Mouse (Mus musculus) left cerebral cortex, adult 2 months (tissue): ENCODE measurements at regions not wholly inside any gene's neighbourhood (a gene's known extent, or its start where the extent isn't known, plus 50 kb on each side); places are given as distances from the start of the nearest gene placed in this dataset.

ENCODE experiments used
- DNase-seq, 2 experiments: peaks; one replicate each; pipeline ENCODE4 v3.0.0; 2021 to 2022; ENCODE audit warnings: low spot score in 2 of 2, mixed read lengths in 1 of 2; ENCODE audit errors: extremely low spot score in 1 of 2
- H3K27ac ChIP-seq: fragments of 200-600 bp; 2 replicates; pipeline ENCODE4 v1.8.1; 2022
- H3K4me3 ChIP-seq: fragments of 200-600 bp; 2 replicates; pipeline ENCODE4 v1.8.1; 2022
- CTCF ChIP-seq: fragments of 200-600 bp; IDR thresholded peaks from 2 replicates; pipeline ENCODE4 v1.8.1; 2022; ENCODE audit warnings: antibody characterized with exemption, mild to moderate bottlenecking, moderate library complexity
- intact Hi-C: fragments of 180-260 bp; cut with DNase I; formaldehyde crosslinking; loops from one replicate; pipeline ENCODE4 v1.15.1; 2025

DNA sequence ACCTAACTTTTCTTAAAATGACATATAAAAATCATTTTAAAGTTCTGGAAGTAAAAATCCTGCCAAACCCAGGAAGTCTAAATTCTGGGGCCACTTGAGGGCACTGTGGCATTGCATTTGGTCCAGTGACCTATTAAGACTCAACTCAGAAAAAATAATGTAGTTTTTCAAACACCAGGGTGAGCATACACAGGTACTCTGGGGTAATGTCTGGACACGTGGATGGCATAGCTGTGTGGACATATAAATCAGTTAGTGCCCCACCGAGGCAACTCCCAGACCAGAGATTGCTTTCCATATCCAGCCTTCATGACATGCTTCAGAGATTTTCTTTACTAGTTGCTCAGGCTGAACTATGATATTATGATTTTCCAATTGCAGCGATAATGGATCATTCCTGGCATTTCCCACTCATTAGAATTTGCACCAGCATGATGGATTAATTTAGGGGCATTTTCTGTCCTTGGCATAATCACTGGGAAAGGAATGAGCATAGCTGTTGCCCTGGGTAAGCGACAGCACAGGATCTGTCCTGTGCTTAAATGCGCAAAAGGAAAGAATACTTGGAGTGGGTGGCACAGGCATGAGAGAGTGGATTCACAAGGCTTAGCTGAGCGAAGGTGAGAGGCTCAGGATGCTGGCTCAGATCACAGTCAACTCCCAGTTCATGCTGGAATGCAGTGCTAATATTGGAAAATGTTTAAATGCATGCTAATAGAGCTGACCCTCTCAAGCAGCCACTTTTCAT lies 1526.6 kb upstream of the Cdh8 start:
- no peak overlapping the region for H3K4me3 ChIP-seq
- DNase-seq = peak; percentile 18 to 37
- TF ChIP-seq CTCF = peak; percentile 61
- H3K27ac ChIP-seq = peak overlapping the region; percentile 25; the same call in 1 of the 2 replicates
- intact Hi-C loops = loop anchor here (5.0 to 10.0 kb wide), 4 partner anchors 822 to 1839 kb away; no protein-coding TSS in a partner anchor

- intact Hi-C loops = no loop called here
- TF ChIP-seq CTCF = no peak
- H3K27ac ChIP-seq = no peak overlapping the region
- no peak for DNase-seq
- no peak overlapping the region for H3K4me3 ChIP-seq
Measured at GRCm38 (mm10) chr8:100939533-100939932, 1523.3 kb upstream of the Cdh8 start.

- no peak for DNase-seq
- no peak for TF ChIP-seq CTCF
- Histone ChIP-seq H3K27ac (no peak overlapping the region), H3K4me3 (no peak overlapping the region)
- intact Hi-C loops = no loop called here
Measured at GRCm38 (mm10) chr8:100890307-100890706, 1474.0 kb upstream of the Cdh8 start.

DNA sequence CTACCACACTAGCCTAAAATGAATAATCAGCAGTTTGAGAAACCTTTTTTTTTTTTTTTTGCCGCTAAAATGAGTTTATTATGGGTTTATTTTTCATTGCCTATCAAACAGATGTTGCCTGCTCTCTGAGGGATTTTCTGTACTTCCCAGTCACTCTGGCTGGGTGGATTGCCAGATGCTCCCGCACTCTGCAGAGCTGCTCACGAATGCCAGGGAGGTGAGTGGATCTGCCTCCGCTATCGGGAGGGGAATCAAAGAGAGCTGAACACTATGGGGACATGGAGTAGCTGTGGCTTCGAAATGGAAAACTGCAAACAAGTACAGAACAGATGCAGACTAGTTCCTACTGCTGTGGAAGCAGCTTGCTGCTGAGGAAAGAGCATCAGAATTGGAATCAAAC lies 1449.4 kb upstream of the Cdh8 start:
- no peak for DNase-seq
- Histone ChIP-seq H3K27ac (no peak overlapping the region), H3K4me3 (no peak overlapping the region)
- no peak for TF ChIP-seq CTCF
- intact Hi-C loops = no loop called here

DNA sequence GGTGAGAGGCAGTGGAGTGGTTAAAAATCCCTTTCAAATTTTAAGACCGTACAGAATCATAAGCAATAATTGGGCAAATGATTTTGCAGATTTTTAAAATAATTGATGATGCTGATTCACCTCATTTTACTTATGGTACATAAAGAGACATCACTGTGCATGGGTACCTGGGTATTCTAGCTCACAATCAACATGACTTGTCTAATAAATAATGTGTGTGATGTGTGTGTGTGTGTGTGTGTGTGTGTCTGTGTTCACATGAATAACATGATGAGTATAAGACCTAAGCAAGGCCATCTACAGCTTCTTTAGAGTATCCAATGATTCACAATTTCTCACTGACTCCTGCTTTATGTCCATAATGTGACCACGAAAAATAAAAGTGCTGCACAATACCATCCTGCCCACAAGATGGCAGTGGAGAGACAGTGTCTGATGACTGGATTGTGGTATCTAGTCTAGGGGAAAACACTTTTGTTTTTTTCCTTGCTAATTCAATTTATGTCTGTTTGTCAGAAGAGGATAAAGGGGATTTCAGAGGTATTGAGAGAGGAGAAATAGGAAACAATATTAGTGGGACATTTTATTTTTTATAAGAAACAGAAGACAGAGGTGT lies 1434.7 kb upstream of the Cdh8 start:
- intact Hi-C loops = loop anchor here (10.0 kb wide), 1 partner anchor 1934 kb away; the partner anchor contains the start of gene Cdh11
- peak; percentile 84 for TF ChIP-seq CTCF
- peak; percentile 34 to 69 for DNase-seq
- Histone ChIP-seq H3K4me3 (no peak overlapping the region), H3K27ac (no peak overlapping the region)
